Mouse (Mus musculus): Measurements from ENCODE around the gene Cyp2ab1. TPM values are rescaled to one million over a fixed set of nuclear protein-coding genes. Genes with fewer than 3 reads are reported as not detected.

Cyp2ab1 gene
- polyA plus RNA-seq, 1 experiment from 2014 or later = not detected

Other genes starting within 250 kb of the Cyp2ab1 start
- 21.0 and 22.3 TPM in 2 replicates for gene Klhl24, start 227.9 kb downstream of the Cyp2ab1 start, polyA plus RNA-seq (2016; fragmentation: Nextera tagmentation; extraction: Ambion mirVana)
- gene Yeats2, start 184.3 kb downstream of the Cyp2ab1 start, polyA plus RNA-seq (2016; fragmentation: Nextera tagmentation; extraction: Ambion mirVana) = 40.1 and 41.2 TPM in 2 replicates
- 1.0 and 1.6 TPM in 2 replicates for gene Map6d1, start 84.0 kb downstream of the Cyp2ab1 start, polyA plus RNA-seq (2016; fragmentation: Nextera tagmentation; extraction: Ambion mirVana)
- 143 and 150 TPM in 2 replicates for gene Parl, start 23.0 kb downstream of the Cyp2ab1 start, polyA plus RNA-seq (2016; fragmentation: Nextera tagmentation; extraction: Ambion mirVana)
- 57.1 and 59.8 TPM in 2 replicates for gene Abcc5, start 101.0 kb upstream of the Cyp2ab1 start, polyA plus RNA-seq (2016; fragmentation: Nextera tagmentation; extraction: Ambion mirVana)
- gene Eif2b5, start 173.4 kb upstream of the Cyp2ab1 start, polyA plus RNA-seq (2016; fragmentation: Nextera tagmentation; extraction: Ambion mirVana) = 158 and 160 TPM in 2 replicates
- gene Dvl3, start 191.6 kb upstream of the Cyp2ab1 start, polyA plus RNA-seq (2016; fragmentation: Nextera tagmentation; extraction: Ambion mirVana) = 28.8 and 30.5 TPM in 2 replicates
- 628 and 638 TPM in 2 replicates for gene Ap2m1, start 210.1 kb upstream of the Cyp2ab1 start, polyA plus RNA-seq (2016; fragmentation: Nextera tagmentation; extraction: Ambion mirVana)
- 58.3 and 62.6 TPM in 2 replicates for gene Abcf3, start 223.2 kb upstream of the Cyp2ab1 start, polyA plus RNA-seq (2016; fragmentation: Nextera tagmentation; extraction: Ambion mirVana)